Mouse (Mus musculus) cerebellum, postnatal 36 days (tissue): ENCODE measurements around the gene Dpep2nb.
"Not testable (repeated sequence)": the region's sequence is repeated elsewhere in the genome, so short reads cannot be mapped to it uniquely, and the experiment has no call there.

Experiments
- DNase-seq, 2 experiments: peaks; one replicate each; pipeline ENCODE4 v3.0.0; 2021 to 2022; ENCODE audit warnings: mixed read lengths in 2 of 2

Gene Dpep2nb

GRCm38 (mm10) chr8:106005875-106006274, at the start of gene Dpep2nb:
Dpep2nb (minus strand) TSS chr8:106005975.
- no peak for DNase-seq

GRCm38 (mm10) chr8:106055038-106055437, 49.3 kb upstream of the Dpep2nb start:
- DNase-seq: no peak

GRCm38 (mm10) chr8:106054190-106054811, 48.5 kb upstream of the Dpep2nb start:
- no peak for DNase-seq

GRCm38 (mm10) chr8:106052510-106053089, 46.8 kb upstream of the Dpep2nb start:
- DNase-seq: no peak

GRCm38 (mm10) chr8:106051068-106051467, 45.3 kb upstream of the Dpep2nb start:
- DNase-seq: no peak

- DNase-seq: no peak
These were observed 44.1 kb upstream of the Dpep2nb start for GRCm38 (mm10) chr8:106049840-106050239.

- no peak for DNase-seq
These were observed 42.3 kb upstream of the Dpep2nb start for GRCm38 (mm10) chr8:106047854-106048630.

- DNase-seq: no peak
These were observed 41.2 kb upstream of the Dpep2nb start for GRCm38 (mm10) chr8:106046872-106047559.

- no peak for DNase-seq
These were observed 38.4 kb upstream of the Dpep2nb start for GRCm38 (mm10) chr8:106044151-106044550.

GRCm38 (mm10) chr8:106043055-106043454, 37.3 kb upstream of the Dpep2nb start:
- no peak for DNase-seq

GRCm38 (mm10) chr8:106040218-106040617, 34.4 kb upstream of the Dpep2nb start:
- no peak for DNase-seq

GRCm38 (mm10) chr8:106039605-106040004, 33.8 kb upstream of the Dpep2nb start:
- DNase-seq: no peak

GRCm38 (mm10) chr8:106038721-106039120, 32.9 kb upstream of the Dpep2nb start:
- DNase-seq: no peak

GRCm38 (mm10) chr8:106022483-106022882, 16.7 kb upstream of the Dpep2nb start:
- peak; percentile 80 to 92 for DNase-seq

- no peak for DNase-seq
These were observed 12.3 kb upstream of the Dpep2nb start for GRCm38 (mm10) chr8:106018039-106018438.

- DNase-seq: no peak
These were observed 11.4 kb upstream of the Dpep2nb start for GRCm38 (mm10) chr8:106017130-106017529.

GRCm38 (mm10) chr8:106016284-106016683, 10.5 kb upstream of the Dpep2nb start:
- no peak for DNase-seq

- DNase-seq: not testable (repeated sequence)
These were observed 6.4 kb upstream of the Dpep2nb start for GRCm38 (mm10) chr8:106012203-106012602.

- no peak for DNase-seq
These were observed 5.8 kb upstream of the Dpep2nb start, which contains the start of gene Ddx28 for GRCm38 (mm10) chr8:106011643-106011986. Ddx28 (minus strand) TSS chr8:106011882.

GRCm38 (mm10) chr8:106010748-106011642, 5.2 kb upstream of the Dpep2nb start:
- peak; percentile 95 to 97 for DNase-seq

- not testable (repeated sequence) for DNase-seq
These were observed 2.1 kb upstream of the Dpep2nb start for GRCm38 (mm10) chr8:106007891-106008290.

GRCm38 (mm10) chr8:106007135-106007534, 1.4 kb upstream of the Dpep2nb start:
- no peak for DNase-seq
